Mouse (Mus musculus): ENCODE results near the gene Gsk3a. TPM values are rescaled to one million over a fixed set of nuclear protein-coding genes. Genes with fewer than 3 reads are reported as not detected.

The Gsk3a gene
- polyA plus RNA-seq, 1 experiment from 2014 or later, result 16.3 TPM

DNA sequence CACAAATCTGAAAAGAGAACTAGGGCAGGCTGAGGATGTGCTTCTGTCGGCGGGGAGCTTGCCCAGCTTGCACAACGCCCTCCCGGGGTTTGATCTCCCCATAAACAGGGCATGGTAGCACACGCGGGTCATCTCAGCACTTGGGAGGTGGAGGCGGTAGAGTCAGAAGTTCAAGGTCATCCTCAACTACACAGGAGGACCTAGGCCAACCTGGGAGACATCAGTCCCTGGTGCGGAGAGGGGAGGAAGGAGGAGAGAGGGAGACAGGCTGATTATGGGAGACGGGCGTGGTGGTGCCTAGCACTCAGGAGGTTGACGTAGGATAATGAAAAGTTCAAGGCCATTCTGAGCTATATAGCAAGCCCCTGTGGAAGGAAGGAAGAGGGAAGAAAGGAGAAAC is 46.8 kb downstream of the Gsk3a start:
- no peaks in the 10 kb centered on the region for H3K27me3 ChIP-seq (replicated peaks)
- no peak for ATAC-seq (ENCODE audit: low FRiP score)
- no peaks in the 10 kb centered on the region; the same call in 1 of the 2 replicates for H3K4me1 ChIP-seq
- H3K4me3 ChIP-seq (replicated peaks), result no peak overlapping the region
- 92% methylated on average over 11 of the region's 11 CpGs for WGBS
- H3K9ac ChIP-seq (replicated peaks), result no peak overlapping the region
- H3K27ac ChIP-seq (replicated peaks), result no peak overlapping the region
- no peaks in the 10 kb centered on the region for H3K36me3 ChIP-seq
- no peaks in the 10 kb centered on the region for H3K9me3 ChIP-seq (replicated peaks)
- H3K4me2 ChIP-seq, result no peak overlapping the region

DNA sequence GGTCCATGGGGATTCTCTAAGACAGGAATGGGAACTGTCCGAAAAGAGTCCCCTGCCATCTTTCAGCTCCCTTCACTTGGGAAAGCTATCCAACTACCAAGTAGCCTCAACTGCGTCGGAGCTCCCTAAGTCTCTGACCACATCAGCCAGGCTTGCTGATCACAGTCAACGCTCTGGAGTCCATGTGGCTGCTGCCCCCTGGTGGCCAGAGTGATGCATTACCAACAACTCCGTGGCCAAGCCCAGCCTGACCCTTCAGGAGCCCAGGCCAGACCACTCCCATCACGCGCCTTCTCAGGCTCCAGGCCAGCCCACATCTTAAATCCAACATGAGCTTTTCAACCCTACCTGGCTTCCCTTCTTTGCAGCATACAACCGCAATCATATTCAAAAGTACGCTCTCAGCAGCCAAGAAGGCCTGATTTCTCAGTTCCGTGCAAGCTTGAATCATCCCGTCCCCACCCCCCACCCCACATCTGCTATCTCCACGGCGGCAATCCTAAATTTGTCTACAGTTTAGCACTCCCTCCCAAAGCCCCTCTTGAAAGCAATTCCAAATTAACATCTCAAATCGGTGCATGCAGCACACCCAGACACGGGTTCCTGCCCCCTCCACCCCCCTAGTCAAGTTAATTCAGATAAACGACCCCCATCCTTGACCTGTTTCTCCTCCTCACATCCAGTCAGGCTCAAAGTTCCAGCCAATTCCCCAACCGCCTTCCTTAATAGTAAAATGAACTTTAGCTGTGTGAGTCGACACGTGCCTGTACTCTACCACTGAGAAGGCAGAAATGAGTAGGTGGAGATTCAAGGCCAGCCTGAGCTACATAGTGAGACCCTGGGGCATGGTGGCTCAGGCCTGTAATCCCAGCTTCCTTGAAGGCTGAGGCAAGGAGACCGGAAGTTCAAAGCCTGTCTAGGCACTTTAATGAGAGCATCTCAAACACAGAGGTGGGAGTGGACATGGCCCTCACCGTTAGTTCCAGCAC is 49.7 kb downstream of the Gsk3a start:
- Histone ChIP-seq H3K9me3 (replicated peaks) (no peaks in the 10 kb centered on the region), H3K27ac (replicated peaks) (no peak overlapping the region), H3K36me3 (no peaks in the 10 kb centered on the region), H3K4me3 (replicated peaks) (no peak overlapping the region), H3K4me2 (peak overlapping the region; percentile 30), H3K9ac (replicated peaks) (no peak overlapping the region), H3K4me1 (no peaks in the 10 kb centered on the region; the same call in 1 of the 2 replicates), H3K27me3 (replicated peaks) (peaks cover 6% of the 10 kb centered on the region; the same call in 1 of the 2 replicates)
- ATAC-seq (ENCODE audit: low FRiP score), result peak; percentile 91
- WGBS, result 22% methylated on average over 21 of the region's 21 CpGs

DNA sequence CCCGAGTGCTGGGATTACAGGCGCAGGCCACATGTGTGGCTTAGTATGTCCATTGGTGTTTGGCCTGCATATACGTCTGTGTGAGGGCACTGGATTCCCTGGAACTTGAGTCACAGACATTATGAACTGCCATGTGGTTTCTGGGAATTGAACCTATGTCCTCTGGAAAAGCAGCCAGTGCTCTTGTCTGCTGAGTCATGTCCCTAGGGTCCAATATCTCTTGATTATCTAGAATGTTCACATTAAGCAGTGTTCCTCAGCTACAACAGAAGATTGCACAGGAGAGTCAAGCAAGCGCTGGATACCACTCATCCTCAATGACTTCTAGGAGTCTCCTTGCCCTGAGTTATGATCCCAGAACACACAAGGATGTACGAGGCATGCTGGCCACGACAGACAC is 53.6 kb downstream of the Gsk3a start:
- Histone ChIP-seq H3K27me3 (replicated peaks) (peaks cover 16% of the 10 kb centered on the region; the same call in 1 of the 2 replicates), H3K9me3 (replicated peaks) (no peaks in the 10 kb centered on the region), H3K4me2 (no peak overlapping the region), H3K27ac (replicated peaks) (no peak overlapping the region), H3K4me1 (peaks cover 26% of the 10 kb centered on the region), H3K4me3 (replicated peaks) (no peak overlapping the region), H3K9ac (replicated peaks) (no peak overlapping the region), H3K36me3 (no peaks in the 10 kb centered on the region)
- ATAC-seq (ENCODE audit: low FRiP score), result no peak
- WGBS, result 85% methylated on average over 6 of the region's 6 CpGs

DNA sequence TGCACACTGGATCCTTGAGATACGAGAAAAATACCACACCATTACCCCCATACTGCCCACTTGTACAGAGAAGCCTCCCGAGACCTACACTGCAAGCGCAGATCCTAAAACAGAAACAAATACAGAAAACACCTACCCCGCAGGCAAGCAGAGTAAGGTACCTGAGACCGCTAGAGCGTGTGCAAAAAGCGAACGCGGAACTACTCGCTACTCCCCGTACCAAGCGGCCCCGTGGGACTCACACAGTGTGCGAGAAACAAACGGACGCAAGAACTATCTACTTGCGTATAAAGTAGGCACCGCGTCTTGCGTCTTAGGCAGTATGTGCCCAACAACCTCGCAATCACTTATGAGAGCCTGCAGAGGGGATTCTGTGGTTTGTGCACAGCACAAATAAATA is 55.8 kb downstream of the Gsk3a start:
- no peak overlapping the region for H3K27ac ChIP-seq (replicated peaks)
- peak overlapping the region; percentile 66 for H3K4me2 ChIP-seq
- WGBS, result 5% methylated on average over 21 of the region's 21 CpGs
- H3K4me3 ChIP-seq (replicated peaks), result peak overlapping the region; percentile 30
- H3K27me3 ChIP-seq (replicated peaks), result peaks cover 16% of the 10 kb centered on the region; the same call in 1 of the 2 replicates
- peak overlapping the region; percentile 34; the same call in 1 of the 2 replicates for H3K9ac ChIP-seq (replicated peaks)
- no peaks in the 10 kb centered on the region for H3K36me3 ChIP-seq
- H3K4me1 ChIP-seq, result peaks cover 38% of the 10 kb centered on the region
- ATAC-seq (ENCODE audit: low FRiP score), result no peak
- H3K9me3 ChIP-seq (replicated peaks), result no peaks in the 10 kb centered on the region

- H3K27ac ChIP-seq (replicated peaks), result no peak overlapping the region
- 2% methylated on average over 15 of the region's 15 CpGs for WGBS
- H3K9me3 ChIP-seq (replicated peaks), result no peaks in the 10 kb centered on the region
- H3K4me3 ChIP-seq (replicated peaks), result peak overlapping the region; percentile 30
- no peaks in the 10 kb centered on the region for H3K36me3 ChIP-seq
- H3K27me3 ChIP-seq (replicated peaks), result peaks cover 16% of the 10 kb centered on the region; the same call in 1 of the 2 replicates
- ATAC-seq (ENCODE audit: low FRiP score), result no peak
- peak overlapping the region; percentile 66 for H3K4me2 ChIP-seq
- peaks cover 42% of the 10 kb centered on the region for H3K4me1 ChIP-seq
- peak overlapping the region; percentile 34; the same call in 1 of the 2 replicates for H3K9ac ChIP-seq (replicated peaks)
Observed at GRCm38 (mm10) chr7:25181331-25181790, 56.3 kb downstream of the Gsk3a start.

DNA sequence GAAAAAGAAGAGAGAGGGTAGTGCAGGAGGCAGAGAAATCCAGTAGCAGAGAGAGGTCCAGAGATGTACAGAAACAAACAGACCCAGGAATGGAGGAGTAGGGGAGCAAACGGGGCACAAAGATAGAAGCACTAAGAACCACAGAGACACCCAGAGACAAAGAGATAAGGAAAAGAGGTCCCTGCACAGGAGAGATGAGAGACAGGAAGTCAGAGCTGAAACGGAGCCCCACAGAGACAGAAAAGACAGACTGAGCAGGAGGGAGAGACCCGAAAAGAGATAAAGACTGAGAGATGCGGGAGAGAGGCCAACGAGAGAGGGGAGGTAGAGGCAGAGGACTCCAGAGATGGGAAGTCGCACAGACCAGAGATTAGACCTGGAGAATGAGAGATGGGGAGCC is 57.1 kb downstream of the Gsk3a start:
- peak overlapping the region; percentile 66 for H3K4me2 ChIP-seq
- H3K27ac ChIP-seq (replicated peaks), result peak overlapping the region; percentile 99
- H3K27me3 ChIP-seq (replicated peaks), result peaks cover 16% of the 10 kb centered on the region; the same call in 1 of the 2 replicates
- peak overlapping the region; percentile 81; the same call in 1 of the 2 replicates for H3K9ac ChIP-seq (replicated peaks)
- ATAC-seq (ENCODE audit: low FRiP score), result no peak
- WGBS, result 4% methylated on average over 6 of the region's 6 CpGs
- H3K36me3 ChIP-seq, result no peaks in the 10 kb centered on the region
- H3K4me3 ChIP-seq (replicated peaks), result peak overlapping the region; percentile 62
- peaks cover 51% of the 10 kb centered on the region for H3K4me1 ChIP-seq
- H3K9me3 ChIP-seq (replicated peaks), result no peaks in the 10 kb centered on the region

DNA sequence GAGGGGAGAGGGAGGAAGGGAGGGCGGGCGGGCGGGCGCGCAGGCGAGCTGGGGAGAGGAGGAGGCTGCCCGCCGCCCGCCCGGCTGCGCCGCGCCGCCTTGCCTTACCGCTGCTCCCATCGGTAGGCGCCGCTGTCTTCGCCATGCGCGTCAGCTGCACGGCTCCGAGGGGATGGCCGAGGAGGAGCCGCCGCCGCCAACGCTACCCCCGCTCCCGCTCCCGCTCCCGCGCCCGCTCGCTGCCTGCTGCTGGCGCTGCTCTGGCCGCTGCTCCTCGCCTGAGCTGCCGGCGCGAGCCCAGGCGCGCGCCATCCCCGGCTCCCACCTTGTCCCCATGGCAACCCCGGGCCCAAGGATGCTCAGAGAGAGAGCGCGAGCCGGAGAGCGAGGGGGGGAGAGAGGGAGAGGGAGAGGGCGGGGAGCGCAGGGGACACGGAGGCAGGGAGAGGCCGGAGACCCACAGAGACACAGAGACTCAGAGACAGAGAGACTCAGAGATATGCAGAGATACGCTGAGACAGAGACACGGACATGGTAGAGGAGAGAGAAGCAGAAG is 58.0 kb downstream of the Gsk3a start, which contains the start of gene Pou2f2:
Gene Pou2f2, minus strand, starts transcription at position 121 of the 556 bp plus-strand sequence.
- no peaks in the 10 kb centered on the region for H3K36me3 ChIP-seq
- H3K4me3 ChIP-seq (replicated peaks), result peak within 1 kb of the TSS; percentile 62
- peak within 1 kb of the TSS; percentile 66 for H3K4me2 ChIP-seq
- peak; percentile 92 for ATAC-seq (ENCODE audit: low FRiP score)
- peak within 1 kb of the TSS; percentile 81 for H3K9ac ChIP-seq (replicated peaks)
- peaks cover 16% of the 10 kb centered on the region; the same call in 1 of the 2 replicates for H3K27me3 ChIP-seq (replicated peaks)
- no peaks in the 10 kb centered on the region for H3K9me3 ChIP-seq (replicated peaks)
- peak within 1 kb of the TSS; percentile 99 for H3K27ac ChIP-seq (replicated peaks)
- H3K4me1 ChIP-seq, result peaks cover 58% of the 10 kb centered on the region
- under 1% methylated on average over 51 of the region's 56 CpGs for WGBS

DNA sequence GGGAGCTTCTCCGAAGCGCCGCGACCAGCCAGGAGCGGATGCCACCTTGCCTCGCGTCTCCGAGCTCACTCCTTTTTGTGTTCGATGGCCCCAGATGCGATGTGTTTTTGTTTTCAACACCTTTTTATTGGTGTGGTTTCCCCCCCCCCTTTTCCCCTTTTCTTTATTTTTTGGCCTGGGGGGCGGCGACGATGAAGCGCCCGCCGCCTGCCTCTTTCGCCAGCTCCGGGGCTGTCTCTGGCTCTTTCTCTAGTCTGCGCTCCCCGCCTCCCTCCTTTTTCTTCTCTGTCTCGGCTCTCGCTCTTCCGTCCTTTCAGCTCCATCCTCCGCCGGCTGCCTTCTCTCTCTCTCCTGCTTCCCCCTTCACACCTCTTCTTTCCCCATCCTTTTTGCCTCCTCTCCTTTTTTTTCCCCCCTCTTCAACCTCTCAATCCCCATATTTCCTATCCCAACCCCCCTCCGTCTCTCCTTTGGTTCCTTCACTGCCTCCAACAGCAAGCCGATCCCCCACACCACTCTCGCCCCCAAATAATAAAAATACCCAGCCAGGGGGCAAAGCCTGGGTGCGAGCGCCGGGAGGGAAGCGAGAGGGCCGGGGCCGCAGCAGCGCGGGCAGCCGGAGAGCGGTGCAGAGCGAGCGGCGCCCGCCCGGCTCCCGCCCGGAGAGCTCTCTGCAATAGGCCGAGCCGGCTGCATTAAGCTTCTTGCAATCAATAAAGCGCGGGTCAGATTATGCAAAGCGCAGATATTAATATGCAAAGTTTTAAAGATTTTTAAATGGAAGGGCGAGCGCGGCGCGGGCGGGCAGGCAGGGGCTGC is 58.7 kb downstream of the Gsk3a start:
- H3K4me1 ChIP-seq, result peaks cover 65% of the 10 kb centered on the region
- H3K27me3 ChIP-seq (replicated peaks), result peaks cover 16% of the 10 kb centered on the region; the same call in 1 of the 2 replicates
- peak overlapping the region; percentile 81 for H3K9ac ChIP-seq (replicated peaks)
- peak overlapping the region; percentile 62 for H3K4me3 ChIP-seq (replicated peaks)
- H3K9me3 ChIP-seq (replicated peaks), result no peaks in the 10 kb centered on the region
- peak; percentile 66 for ATAC-seq (ENCODE audit: low FRiP score)
- H3K27ac ChIP-seq (replicated peaks), result peak overlapping the region; percentile 99
- no peaks in the 10 kb centered on the region for H3K36me3 ChIP-seq
- H3K4me2 ChIP-seq, result peak overlapping the region; percentile 66
- under 1% methylated on average over 50 of the region's 56 CpGs for WGBS

DNA sequence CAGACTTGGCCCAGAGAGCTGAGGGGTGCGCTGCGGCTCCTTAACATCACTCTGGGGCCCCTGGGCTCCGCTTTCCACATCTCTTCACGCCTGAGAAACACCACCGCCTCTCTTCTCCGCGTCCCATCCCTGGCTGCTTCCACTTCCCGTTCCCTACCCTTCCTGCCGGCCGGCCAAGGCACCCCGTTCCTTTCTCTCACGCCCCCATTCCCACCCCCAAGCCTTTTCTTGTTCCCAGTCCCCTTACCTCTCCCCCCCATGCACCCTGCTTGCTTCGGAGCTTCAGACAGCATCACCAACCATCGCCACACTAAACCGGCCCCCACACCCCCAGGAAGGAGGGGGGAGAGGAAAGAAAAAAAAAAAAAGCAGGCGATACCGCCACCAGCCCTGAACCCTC is 59.3 kb downstream of the Gsk3a start:
- Histone ChIP-seq H3K4me1 (peaks cover 65% of the 10 kb centered on the region), H3K27me3 (replicated peaks) (peaks cover 12% of the 10 kb centered on the region; the same call in 1 of the 2 replicates), H3K36me3 (no peaks in the 10 kb centered on the region), H3K4me2 (peak overlapping the region; percentile 66), H3K9ac (replicated peaks) (peak overlapping the region; percentile 81), H3K27ac (replicated peaks) (peak overlapping the region; percentile 99), H3K4me3 (replicated peaks) (peak overlapping the region; percentile 62), H3K9me3 (replicated peaks) (no peaks in the 10 kb centered on the region)
- WGBS, result 1% methylated on average over 15 of the region's 17 CpGs
- no peak for ATAC-seq (ENCODE audit: low FRiP score)

All from neural tube, embryonic 15.5 days (tissue).